ENCODE assay signal across 8 mouse cellular contexts in the genomic region with DNA sequence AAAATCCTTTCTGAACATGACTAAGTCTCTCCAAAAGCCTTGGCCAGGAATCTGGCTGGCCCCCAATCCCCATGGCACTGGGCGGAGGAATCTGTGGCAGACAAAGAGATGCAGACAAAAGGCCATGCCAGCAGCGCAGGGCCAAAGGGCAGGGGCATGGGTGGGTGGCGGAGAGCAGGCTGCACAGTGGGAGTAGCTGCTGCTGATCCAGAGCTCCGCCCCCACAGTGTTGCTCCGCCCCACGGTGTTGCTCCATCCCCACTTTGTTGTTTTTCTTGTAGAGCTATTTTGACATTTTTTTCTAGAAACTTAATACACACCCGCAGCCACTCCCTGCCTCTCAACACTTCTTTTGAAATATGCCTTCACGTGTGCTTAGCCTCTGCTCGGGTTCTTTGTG. TPM values are rescaled to one million over a fixed set of nuclear protein-coding genes. Genes with fewer than 3 reads are reported as not detected.
DNase-seq lines count a peak whose midpoint lies in the region; ATAC-seq and TF ChIP-seq lines count a peak whose summit lies in the region.

No protein-coding gene starts in this region.

- no peaks in the 10 kb centered on the region for H3K27me3 ChIP-seq in kidney, embryonic 15.5 days
- no peaks in the 10 kb centered on the region for H3K27me3 ChIP-seq in midbrain, embryonic 10.5 days (ENCODE audit: low read depth, poor library complexity, severe bottlenecking)

- TF ChIP-seq POLR2A in brain, embryonic 14.5 days (IDR thresholded peaks at IDR 0.05; ENCODE audit: borderline replicate concordance, extremely low read depth, insufficient read depth, insufficient read length, poor library complexity, severe bottlenecking), result no peak

- no peaks in the 10 kb centered on the region for H3K9me3 ChIP-seq in kidney, embryonic 15.5 days (replicated peaks)
- no peaks in the 10 kb centered on the region for H3K9me3 ChIP-seq in midbrain, embryonic 10.5 days (replicated peaks)

- peak overlapping the region; percentile 45 for H3K4me2 ChIP-seq in kidney, embryonic 15.5 days

- peak; percentile 17 to 24 for DNase-seq in left cerebral cortex, adult 18-20 months (ENCODE audit: low spot score in 2 of 2)
- no peak for DNase-seq in left cerebral cortex, postnatal 14 days (ENCODE audit: low spot score in 2 of 2)
- DNase-seq in brain, embryonic 14.5 days (ENCODE audit: low read depth), result peak; percentile 80
- peak; percentile 78 to 84 for DNase-seq in heart, adult 18-20 months
- peak; percentile 83 for DNase-seq in midbrain, embryonic 10.5 days (ENCODE audit: low spot score)
- no peak for DNase-seq in spleen, postnatal 36 days (ENCODE audit: low spot score in 2 of 2)

- peak; percentile 59; the same call in 1 of the 2 replicates for ATAC-seq in kidney, embryonic 15.5 days (replicated peaks; ENCODE audit: low FRiP score)
- ATAC-seq in erythroblast, adult 5-6 weeks (replicated peaks; ENCODE audit: low FRiP score, poor library complexity, severe bottlenecking), result no peak

- no peak overlapping the region for H3K9ac ChIP-seq in kidney, embryonic 15.5 days

- WGBS in kidney, embryonic 15.5 days, result 11% methylated on average over 9 of the region's 9 CpGs
- WGBS in midbrain, embryonic 10.5 days, result 7% methylated on average over 9 of the region's 9 CpGs

- H3K36me3 ChIP-seq in kidney, embryonic 15.5 days, result no peaks in the 10 kb centered on the region
- H3K36me3 ChIP-seq in midbrain, embryonic 10.5 days, result no peaks in the 10 kb centered on the region

- H3K4me3 ChIP-seq in kidney, embryonic 15.5 days (replicated peaks), result no peak overlapping the region
- H3K4me3 ChIP-seq in midbrain, embryonic 10.5 days, result peak overlapping the region; percentile 20

- H3K4me1 ChIP-seq in kidney, embryonic 15.5 days, result peaks cover 36% of the 10 kb centered on the region
- peaks cover 35% of the 10 kb centered on the region for H3K4me1 ChIP-seq in midbrain, embryonic 10.5 days

- H3K27ac ChIP-seq in kidney, embryonic 15.5 days, result peak overlapping the region; percentile 82
- H3K27ac ChIP-seq in midbrain, embryonic 10.5 days (replicated peaks), result peak overlapping the region; percentile 82

- no peak for TF ChIP-seq CTCF in brain, embryonic 14.5 days (IDR thresholded peaks at IDR 0.05; ENCODE audit: borderline replicate concordance, extremely low read depth, insufficient read depth, insufficient read length)

- intact Hi-C loops in left cerebral cortex, postnatal 14 days (cut with DNase I), result no loop called here

RNA-seq across cellular contexts. Expression of a gene that starts 31.2 kb away (rescaled TPM):
- 1 to 10 TPM; 1.8 to 2.3 TPM for total RNA-seq in left cerebral cortex, adult 18-20 months (2021)
- total RNA-seq in left cerebral cortex, postnatal 14 days (2021), result 1 to 10 TPM; 1.1 to 1.4 TPM
- polyA plus RNA-seq in brain, embryonic 14.5 days (2012; rRNA removed), result 0.34 and 0.44 TPM in 2 replicates
- total RNA-seq in heart, adult 18-20 months (2021), result 1 to 10 TPM; 7.9 to 8.3 TPM
- polyA plus RNA-seq in kidney, embryonic 15.5 days (2015; fragmentation: Nextera tagmentation; extraction: Ambion mirVana), result 0.82 TPM in 2 replicates
- 0.10 and 0.14 TPM in 2 replicates for polyA plus RNA-seq in midbrain, embryonic 10.5 days (2016; fragmentation: Nextera tagmentation; extraction: Ambion mirVana)
- 4.8 and 5.6 TPM in 2 replicates for total RNA-seq in erythroblast, adult 5-6 weeks (2015; ENCODE audit: low replicate concordance)
- total RNA-seq in erythroblast, adult 5-6 weeks (2017; ENCODE audit: low replicate concordance), result 10.3 and 14.8 TPM in 2 replicates

RNA-seq across cellular contexts. Expression of a gene that starts 54.1 kb away (rescaled TPM):
- 10 to 100 TPM; 45.1 to 48.5 TPM for total RNA-seq in left cerebral cortex, adult 18-20 months (2021)
- 10 to 100 TPM; 62.5 to 64.1 TPM for total RNA-seq in left cerebral cortex, postnatal 14 days (2021)
- 71.3 and 95.6 TPM in 2 replicates for polyA plus RNA-seq in brain, embryonic 14.5 days (2012; rRNA removed)
- total RNA-seq in heart, adult 18-20 months (2021), result 100 to 1,000 TPM in 1 of 2 experiments, 10 to 100 TPM in 1; 83.8 to 111 TPM
- 159 and 184 TPM in 2 replicates for polyA plus RNA-seq in kidney, embryonic 15.5 days (2015; fragmentation: Nextera tagmentation; extraction: Ambion mirVana)
- 217 and 246 TPM in 2 replicates for polyA plus RNA-seq in midbrain, embryonic 10.5 days (2016; fragmentation: Nextera tagmentation; extraction: Ambion mirVana)
- 170 and 188 TPM in 2 replicates for total RNA-seq in erythroblast, adult 5-6 weeks (2015; ENCODE audit: low replicate concordance)
- 146 and 233 TPM in 2 replicates for total RNA-seq in erythroblast, adult 5-6 weeks (2017; ENCODE audit: low replicate concordance)

Comparison
In these comparisons a context has a peak if more than half of its experiments do, and no peak if none do; other contexts are left out.
1. DNase-seq: peak in left cerebral cortex, adult 18-20 months (2 of 2), brain, embryonic 14.5 days (single experiment), heart, adult 18-20 months (2 of 2) and midbrain, embryonic 10.5 days (single experiment); none in left cerebral cortex, postnatal 14 days (0 of 2) and spleen, postnatal 36 days (0 of 2).